Mouse (Mus musculus) forebrain, embryonic 12.5 days (tissue): Measurements from ENCODE around the gene Capn13. TPM values are rescaled to one million over a fixed set of nuclear protein-coding genes. Genes with fewer than 3 reads are reported as not detected.

Experiments
- ATAC-seq: fragments of 200-750 bp; cut with Nextera tagmentation; 2 replicates; pipeline ENCODE4 v1.8.0; 2017; ENCODE audit warnings: moderate TSS enrichment; ENCODE audit not compliant: low FRiP score
- H3K27ac ChIP-seq: fragments of 300-500 bp; sonication (generic); 2 replicates; pipeline ENCODE4 v1.5.1; 2016; ENCODE audit warnings: mild to moderate bottlenecking
- H3K27me3 ChIP-seq: fragments of 300-500 bp; sonication (generic); 2 replicates; pipeline ENCODE4 v1.6.1; 2016; ENCODE audit warnings: mild to moderate bottlenecking
- H3K36me3 ChIP-seq: fragments of 300-500 bp; sonication (generic); replicated peaks from 2 replicates; pipeline ENCODE4 v1.6.1; 2016; ENCODE audit warnings: mild to moderate bottlenecking
- H3K4me1 ChIP-seq: fragments of 300-500 bp; sonication (generic); 2 replicates; pipeline ENCODE4 v1.6.1; 2016
- H3K4me2 ChIP-seq: fragments of 300-500 bp; sonication (generic); 2 replicates; pipeline ENCODE4 v1.6.1; 2016; ENCODE audit warnings: mild to moderate bottlenecking, moderate library complexity
- H3K4me3 ChIP-seq: fragments of 300-500 bp; sonication (generic); replicated peaks from 2 replicates; pipeline ENCODE4 v1.5.1; 2016; ENCODE audit warnings: mild to moderate bottlenecking
- H3K9ac ChIP-seq: fragments of 300-500 bp; sonication (generic); 2 replicates; pipeline ENCODE4 v1.6.1; 2016; ENCODE audit warnings: mild to moderate bottlenecking
- H3K9me3 ChIP-seq: fragments of 300-500 bp; sonication (generic); 2 replicates; pipeline ENCODE4 v1.6.1; 2016
- WGBS: fragments of 180-500 bp; shearing (Covaris S2); methylation state at CpG from one replicate; pipeline ENCODE4 v1.1.7; 2016; 5-methylcytosine and 5-hydroxymethylcytosine counted together
- polyA plus RNA-seq: library from polyadenylated mRNA; unstranded; fragments of >200 nt; fragmentation: Nextera tagmentation; extraction: Ambion mirVana; gene quantifications from 2 replicates; pipeline ENCODE4 v1.2.1, GENCODE M21; 2016

Capn13 gene
- polyA plus RNA-seq, 1 experiment from 2014 or later = not detected

DNA sequence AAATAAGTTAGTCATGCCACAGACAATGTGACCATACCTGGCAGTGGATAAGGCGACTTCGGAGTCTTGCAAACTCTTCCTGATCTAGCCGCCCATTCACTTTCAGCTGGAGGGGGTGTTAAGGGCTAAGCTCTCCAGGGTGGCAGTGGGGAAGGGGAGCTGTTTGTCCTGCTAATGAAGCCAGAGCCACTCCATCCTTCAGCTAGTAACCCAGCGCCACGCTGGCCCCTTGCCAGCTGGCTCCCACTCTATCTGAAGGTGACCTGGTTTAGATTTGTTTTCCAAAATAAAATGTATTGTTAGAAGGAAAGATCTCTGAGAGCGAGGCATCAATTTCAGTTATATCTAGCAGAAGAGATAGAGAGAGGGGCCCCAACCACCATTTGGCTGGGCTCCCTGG lies 75.9 kb downstream of the Capn13 start:
- Histone ChIP-seq H3K9me3 (no peaks in the 10 kb centered on the region), H3K36me3 (no peaks in the 10 kb centered on the region), H3K27me3 (no peaks in the 10 kb centered on the region), H3K4me1 (no peaks in the 10 kb centered on the region; the same call in 1 of the 2 replicates), H3K27ac (no peak overlapping the region), H3K9ac (no peak overlapping the region), H3K4me2 (no peak overlapping the region), H3K4me3 (no peak overlapping the region)
- 63% methylated on average over 6 of the region's 6 CpGs for WGBS
- ATAC-seq = no peak

DNA sequence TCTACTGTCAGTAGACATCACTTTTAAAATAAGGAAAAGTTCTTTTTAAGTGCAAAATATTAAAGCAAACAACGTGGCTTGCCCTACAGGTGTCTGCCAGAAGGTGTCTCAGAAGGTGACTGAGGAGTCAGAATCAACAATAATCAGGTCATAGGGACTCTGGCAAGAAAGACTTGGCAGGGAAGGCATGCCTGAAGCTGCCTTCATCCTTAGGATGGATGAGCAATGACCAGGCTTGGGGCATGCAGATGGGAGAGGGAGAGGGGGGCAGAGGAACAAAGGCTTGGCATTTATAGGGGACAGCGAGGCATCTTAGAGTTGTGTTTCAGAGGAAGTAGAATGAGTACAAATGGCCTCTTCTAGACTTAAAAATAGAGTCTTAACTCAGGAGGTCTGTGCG lies 76.7 kb downstream of the Capn13 start:
- H3K9me3 ChIP-seq = no peaks in the 10 kb centered on the region
- 89% methylated on average over 3 of the region's 3 CpGs for WGBS
- no peak overlapping the region for H3K4me3 ChIP-seq
- H3K4me1 ChIP-seq = no peaks in the 10 kb centered on the region; the same call in 1 of the 2 replicates
- no peak overlapping the region for H3K27ac ChIP-seq
- no peaks in the 10 kb centered on the region for H3K27me3 ChIP-seq
- H3K4me2 ChIP-seq = no peak overlapping the region
- no peak for ATAC-seq
- no peak overlapping the region for H3K9ac ChIP-seq
- no peaks in the 10 kb centered on the region for H3K36me3 ChIP-seq

DNA sequence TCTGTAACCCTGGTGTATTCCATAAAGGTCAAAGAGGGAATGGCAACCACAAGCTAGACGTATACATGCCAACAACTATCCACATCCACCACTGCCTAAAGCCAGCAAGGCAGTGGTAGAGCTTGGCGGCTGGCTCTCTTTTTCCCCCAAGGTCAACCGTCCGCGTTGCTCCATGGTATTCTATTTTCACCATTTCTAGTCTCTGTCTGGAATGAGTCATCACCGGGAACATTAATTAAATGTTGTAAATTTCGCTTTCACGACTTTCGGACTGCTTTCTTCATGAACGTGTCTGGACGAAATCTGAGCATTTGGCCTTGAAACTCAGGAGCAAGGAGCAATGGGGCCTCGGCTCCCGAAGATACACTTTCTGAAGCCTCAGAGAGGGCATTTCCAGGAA lies 85.9 kb downstream of the Capn13 start:
- Histone ChIP-seq H3K27me3 (no peaks in the 10 kb centered on the region), H3K27ac (no peak overlapping the region), H3K4me3 (no peak overlapping the region), H3K4me2 (no peak overlapping the region), H3K36me3 (no peaks in the 10 kb centered on the region), H3K9me3 (no peaks in the 10 kb centered on the region), H3K4me1 (no peaks in the 10 kb centered on the region), H3K9ac (no peak overlapping the region)
- no peak for ATAC-seq
- WGBS = 95% methylated on average over 13 of the region's 13 CpGs

DNA sequence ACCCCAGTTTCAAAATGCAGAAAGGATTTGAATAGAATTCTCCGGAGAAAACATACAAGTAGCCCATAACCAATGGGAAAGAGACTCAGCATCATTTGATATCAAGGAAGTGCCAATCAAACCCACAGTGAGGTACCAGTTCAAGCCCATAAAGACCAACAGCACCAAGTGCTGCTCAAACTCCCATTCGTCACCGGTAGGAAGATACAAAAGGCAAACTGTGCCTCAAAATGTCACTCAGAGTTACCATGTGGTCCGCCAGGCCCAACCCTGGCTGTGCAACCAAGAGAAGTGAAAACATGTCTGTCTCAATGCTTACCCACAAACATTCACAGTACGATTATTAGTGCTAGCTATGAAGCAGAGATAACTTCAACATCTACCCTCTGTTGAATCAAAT lies 89.2 kb downstream of the Capn13 start:
- no peak for ATAC-seq

DNA sequence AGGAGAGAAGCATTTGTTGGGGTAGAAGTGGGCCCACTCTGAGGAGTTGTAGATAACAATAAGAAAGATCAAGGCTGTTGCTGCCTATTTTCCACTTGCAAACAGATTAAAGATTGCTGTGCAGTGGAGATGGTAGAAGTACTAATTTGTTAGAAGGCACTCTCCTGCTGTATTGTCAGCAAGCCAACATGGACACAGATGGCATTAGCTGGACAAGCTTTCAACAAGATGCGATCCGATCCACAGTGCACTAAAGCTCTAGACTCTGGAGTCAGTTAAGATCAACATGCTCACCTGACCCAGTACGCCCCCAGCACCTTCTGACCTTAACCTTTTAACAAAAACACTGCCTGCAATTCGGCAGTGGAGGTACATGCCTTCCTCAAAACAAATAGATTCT lies 92.0 kb downstream of the Capn13 start:
- ATAC-seq = no peak
- H3K36me3 ChIP-seq = no peaks in the 10 kb centered on the region
- no peak overlapping the region for H3K9ac ChIP-seq
- no peak overlapping the region for H3K27ac ChIP-seq
- H3K27me3 ChIP-seq = 0 out of 2 replicates have a peak, but pooled peaks cover 8% of the 10 kb centered on the region
- no peaks in the 10 kb centered on the region for H3K4me1 ChIP-seq
- no peaks in the 10 kb centered on the region for H3K9me3 ChIP-seq
- WGBS = 89% methylated on average over 4 of the region's 4 CpGs
- H3K4me2 ChIP-seq = no peak overlapping the region
- H3K4me3 ChIP-seq = no peak overlapping the region

More for the DNA sequence above, 89.2 kb downstream of the Capn13 start:
- H3K9ac ChIP-seq = no peak overlapping the region
- H3K27me3 ChIP-seq = no peaks in the 10 kb centered on the region
- H3K4me3 ChIP-seq = no peak overlapping the region
- no peak overlapping the region for H3K4me2 ChIP-seq
- WGBS = 93% methylated on average over 5 of the region's 5 CpGs
- no peaks in the 10 kb centered on the region for H3K36me3 ChIP-seq
- no peak overlapping the region for H3K27ac ChIP-seq
- H3K4me1 ChIP-seq = no peaks in the 10 kb centered on the region
- H3K9me3 ChIP-seq = no peaks in the 10 kb centered on the region

DNA sequence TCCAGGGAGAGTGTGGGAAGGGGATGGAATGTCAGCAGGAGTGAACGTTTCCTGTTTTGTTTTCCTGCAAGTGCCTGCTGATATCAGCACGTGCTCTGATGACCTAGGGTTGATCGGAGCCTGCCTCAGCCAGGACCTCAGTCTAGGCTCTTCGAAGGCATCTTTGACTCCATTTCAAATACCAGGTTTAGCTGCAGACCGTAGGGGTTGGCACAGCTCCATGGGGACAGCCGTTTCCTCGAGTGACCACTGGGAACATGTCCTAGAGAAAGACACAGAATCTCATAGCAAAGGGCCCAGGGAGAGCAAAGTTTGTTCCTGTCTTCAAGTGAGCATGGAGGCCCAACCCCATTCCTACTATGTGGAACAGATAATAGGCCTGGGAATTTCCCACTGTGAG lies 94.0 kb downstream of the Capn13 start:
- 76% methylated on average over 7 of the region's 7 CpGs for WGBS
- H3K27ac ChIP-seq = no peak overlapping the region
- no peaks in the 10 kb centered on the region for H3K9me3 ChIP-seq
- no peak overlapping the region for H3K4me2 ChIP-seq
- H3K4me1 ChIP-seq = no peaks in the 10 kb centered on the region
- no peak overlapping the region for H3K4me3 ChIP-seq
- H3K9ac ChIP-seq = no peak overlapping the region
- ATAC-seq = no peak
- no peaks in the 10 kb centered on the region for H3K36me3 ChIP-seq
- peaks cover 16% of the 10 kb centered on the region; the same call in 1 of the 2 replicates for H3K27me3 ChIP-seq

DNA sequence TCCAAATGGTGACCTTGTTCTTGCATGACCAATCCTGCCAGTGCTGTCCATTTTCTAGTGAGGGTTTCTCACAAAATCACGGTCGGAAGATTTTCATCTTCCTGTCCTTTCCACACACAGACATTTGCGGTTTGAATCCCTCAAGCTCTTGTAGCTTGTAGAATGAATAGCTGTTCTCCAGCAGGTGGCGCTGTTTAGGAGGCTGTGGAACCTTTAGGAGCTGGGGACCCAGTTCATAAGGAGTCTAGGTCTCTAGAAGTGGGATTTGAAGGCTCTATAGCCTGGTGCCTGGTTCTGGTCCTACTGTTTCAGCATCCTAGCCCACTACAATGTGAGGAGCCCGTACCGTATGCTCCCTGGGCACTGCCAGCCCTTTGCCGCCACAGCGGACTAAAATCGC lies 95.0 kb downstream of the Capn13 start:
- H3K4me1 ChIP-seq = no peaks in the 10 kb centered on the region
- H3K9me3 ChIP-seq = no peaks in the 10 kb centered on the region
- H3K4me3 ChIP-seq = no peak overlapping the region
- WGBS = 60% methylated on average over 9 of the region's 9 CpGs
- H3K36me3 ChIP-seq = no peaks in the 10 kb centered on the region
- no peak overlapping the region for H3K4me2 ChIP-seq
- H3K27me3 ChIP-seq = peaks cover 16% of the 10 kb centered on the region; the same call in 1 of the 2 replicates
- H3K9ac ChIP-seq = no peak overlapping the region
- H3K27ac ChIP-seq = no peak overlapping the region
- ATAC-seq = peak; percentile 39; the same call in 1 of the 2 replicates

DNA sequence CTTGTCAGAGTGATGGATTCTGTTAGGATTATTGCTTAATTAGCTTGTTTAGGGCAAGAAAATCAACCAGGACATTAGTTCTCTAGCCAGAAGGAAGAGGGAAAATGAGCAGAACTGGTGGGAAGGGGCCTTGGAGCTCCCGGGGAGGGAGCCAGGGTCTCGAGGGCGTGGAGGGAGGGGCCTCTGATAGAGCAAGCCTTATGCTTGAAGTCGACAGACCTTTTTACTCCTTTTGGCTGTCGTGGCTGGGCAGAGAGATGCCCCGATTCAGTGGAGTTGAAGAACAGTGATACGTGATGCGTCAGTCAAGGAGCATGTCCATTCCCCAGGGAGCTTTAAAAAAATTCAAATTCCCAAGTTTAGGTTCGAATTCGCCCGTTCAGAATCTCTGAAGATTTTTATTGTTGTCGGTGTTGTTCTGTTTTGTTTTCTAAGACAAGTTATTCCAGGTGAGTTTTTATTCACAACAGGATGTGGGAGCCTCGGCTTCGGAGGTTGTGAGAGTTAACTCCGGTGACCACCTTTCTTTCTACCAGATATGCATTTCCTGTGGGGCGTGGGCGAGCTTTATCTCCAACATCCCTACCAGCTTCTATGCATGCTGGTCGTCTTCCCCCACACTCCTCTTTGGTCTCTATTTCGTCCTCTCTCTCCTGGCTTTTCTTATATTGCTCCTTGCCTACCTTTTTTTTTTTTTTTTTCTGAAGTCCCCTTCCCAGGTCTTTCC lies 96.4 kb downstream of the Capn13 start:
- 80% methylated on average over 19 of the region's 19 CpGs for WGBS
- no peak overlapping the region for H3K4me2 ChIP-seq
- H3K9me3 ChIP-seq = no peaks in the 10 kb centered on the region
- H3K36me3 ChIP-seq = no peaks in the 10 kb centered on the region
- no peak for ATAC-seq
- peaks cover 21% of the 10 kb centered on the region; the same call in 1 of the 2 replicates for H3K27me3 ChIP-seq
- no peak overlapping the region for H3K27ac ChIP-seq
- H3K4me1 ChIP-seq = no peaks in the 10 kb centered on the region
- H3K9ac ChIP-seq = no peak overlapping the region
- H3K4me3 ChIP-seq = no peak overlapping the region

DNA sequence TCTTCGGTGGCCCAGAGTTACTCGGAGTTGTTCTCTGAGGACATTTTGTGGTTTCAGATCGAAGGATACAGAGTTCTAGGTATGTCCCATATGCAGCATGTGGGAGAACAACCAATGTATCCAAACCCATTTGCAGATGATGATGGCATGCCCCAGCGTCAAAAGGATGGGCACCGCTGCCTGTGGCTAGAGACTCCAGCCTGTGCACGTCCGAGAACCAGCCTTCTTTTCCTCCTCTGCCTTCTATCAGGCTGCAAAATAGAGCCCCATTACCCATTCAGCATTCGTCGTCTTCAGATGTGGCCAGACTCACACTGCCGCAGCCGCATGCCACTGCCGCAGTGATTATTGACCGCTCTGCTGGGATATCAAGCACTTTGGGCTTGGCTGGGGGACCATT lies 97.0 kb downstream of the Capn13 start:
- H3K9me3 ChIP-seq = no peaks in the 10 kb centered on the region
- no peaks in the 10 kb centered on the region for H3K36me3 ChIP-seq
- H3K27ac ChIP-seq = no peak overlapping the region
- no peak for ATAC-seq
- no peak overlapping the region for H3K4me2 ChIP-seq
- peaks cover 26% of the 10 kb centered on the region for H3K27me3 ChIP-seq
- H3K4me3 ChIP-seq = no peak overlapping the region
- WGBS = 82% methylated on average over 13 of the region's 13 CpGs
- no peaks in the 10 kb centered on the region for H3K4me1 ChIP-seq
- no peak overlapping the region for H3K9ac ChIP-seq

DNA sequence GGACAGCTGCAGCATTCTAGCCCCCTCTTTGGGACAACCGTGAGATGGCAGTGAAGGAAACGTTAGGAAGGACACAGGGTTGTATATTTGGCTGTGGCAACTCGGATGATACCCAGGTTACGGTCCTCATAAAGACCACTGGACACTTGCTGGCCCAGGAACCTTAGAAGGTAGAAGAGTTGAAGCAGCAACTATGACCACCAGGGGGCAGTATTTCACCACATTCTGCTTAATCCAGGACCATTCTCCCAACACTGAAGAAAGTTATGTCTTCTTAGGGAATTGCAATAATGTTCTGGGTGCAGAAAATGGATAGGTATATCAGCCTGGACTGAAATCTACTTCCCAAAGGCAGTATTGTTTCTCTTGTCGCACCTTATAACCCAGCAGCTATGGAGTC lies 97.4 kb downstream of the Capn13 start:
- no peak for ATAC-seq
- 28% methylated on average over 5 of the region's 5 CpGs for WGBS
- no peaks in the 10 kb centered on the region for H3K4me1 ChIP-seq
- no peak overlapping the region for H3K4me3 ChIP-seq
- H3K36me3 ChIP-seq = no peaks in the 10 kb centered on the region
- H3K9ac ChIP-seq = no peak overlapping the region
- H3K9me3 ChIP-seq = no peaks in the 10 kb centered on the region
- H3K27me3 ChIP-seq = peaks cover 26% of the 10 kb centered on the region
- no peak overlapping the region for H3K27ac ChIP-seq
- H3K4me2 ChIP-seq = no peak overlapping the region

DNA sequence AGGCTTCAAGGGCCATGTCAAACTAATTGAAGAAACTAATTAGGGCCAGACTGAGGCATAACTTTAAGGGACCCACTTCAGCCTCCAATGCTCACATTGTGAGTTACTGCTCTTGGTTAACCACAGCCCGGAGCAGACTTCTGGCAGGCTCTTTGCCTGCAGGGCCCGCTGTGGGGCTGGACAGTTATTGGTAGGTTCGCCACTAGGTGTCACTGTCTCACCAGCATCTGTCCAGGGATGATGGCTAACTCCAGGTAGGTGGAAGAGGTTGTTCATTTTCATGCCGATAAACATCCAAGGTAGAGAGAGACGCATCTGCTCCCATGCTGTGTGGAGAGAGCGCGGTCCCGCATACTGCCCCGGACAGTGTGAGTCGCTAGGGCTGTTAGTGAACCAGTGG lies 98.6 kb downstream of the Capn13 start:
- H3K27me3 ChIP-seq = peaks cover 26% of the 10 kb centered on the region
- H3K36me3 ChIP-seq = no peaks in the 10 kb centered on the region
- no peaks in the 10 kb centered on the region for H3K9me3 ChIP-seq
- 0 out of 2 replicates have a peak overlapping the region, but pooled peaks have one; percentile 13 for H3K4me2 ChIP-seq
- WGBS = 6% methylated on average over 10 of the region's 10 CpGs
- no peak overlapping the region for H3K4me3 ChIP-seq
- H3K9ac ChIP-seq = no peak overlapping the region
- peak; percentile 78 for ATAC-seq
- peaks cover 3% of the 10 kb centered on the region; the same call in 1 of the 2 replicates for H3K4me1 ChIP-seq
- H3K27ac ChIP-seq = no peak overlapping the region

DNA sequence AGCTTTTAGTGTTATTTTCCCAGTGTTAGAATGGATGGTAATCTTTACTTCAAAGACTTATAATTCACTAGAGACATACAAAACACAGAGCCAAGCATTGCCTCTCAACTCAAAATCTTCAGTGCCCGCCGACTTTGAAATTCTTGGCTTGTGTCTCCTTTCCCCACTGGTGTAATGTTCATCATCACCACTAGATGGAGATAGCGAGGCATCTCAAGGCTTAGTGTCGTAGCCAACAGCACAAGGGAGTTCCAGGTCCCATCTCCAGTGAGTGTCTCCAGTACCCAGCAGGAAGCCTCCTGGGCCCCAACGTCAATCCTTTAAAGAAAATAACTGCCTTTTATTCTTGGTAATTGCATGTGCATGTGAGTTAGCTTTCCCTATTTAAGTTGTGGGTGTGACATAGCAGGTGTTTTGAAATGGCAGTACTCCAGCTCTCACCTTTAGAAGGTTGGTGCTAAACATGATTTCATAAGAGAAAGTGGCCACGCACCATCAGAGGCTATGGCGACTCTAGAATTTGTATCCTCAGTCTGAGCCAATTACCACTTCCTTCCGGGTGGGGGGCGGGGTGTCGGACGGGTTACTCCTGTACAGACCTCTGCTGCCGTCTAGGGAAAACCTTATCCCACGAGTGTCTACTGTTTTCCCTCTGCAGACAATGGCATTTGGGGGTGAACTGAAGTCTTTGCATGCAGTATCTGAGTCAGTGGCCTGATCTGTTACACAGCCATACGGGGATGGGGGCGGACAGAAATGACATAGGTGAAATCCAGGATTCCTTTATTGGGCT lies 99.2 kb downstream of the Capn13 start:
- Histone ChIP-seq H3K9me3 (no peaks in the 10 kb centered on the region), H3K27me3 (peaks cover 26% of the 10 kb centered on the region), H3K36me3 (no peaks in the 10 kb centered on the region), H3K4me1 (peaks cover 3% of the 10 kb centered on the region; the same call in 1 of the 2 replicates), H3K4me3 (no peak overlapping the region), H3K4me2 (no peak overlapping the region), H3K27ac (no peak overlapping the region), H3K9ac (no peak overlapping the region)
- WGBS = 41% methylated on average over 15 of the region's 15 CpGs
- ATAC-seq = peak; percentile 42
